Mouse (Mus musculus) erythroblast, embryonic 14.5 days (primary cell): ENCODE results near the gene Dab1.

Experiments
- GATA1 ChIP-seq: IDR thresholded peaks from 2 replicates; pipeline ENCODE4 v1.6.1; 2012; ENCODE audit warnings: low read length, inconsistent platforms, mixed read lengths
- TAL1 ChIP-seq: IDR thresholded peaks from 3 replicates; pipeline ENCODE4 v1.6.1; 2012; ENCODE audit warnings: low read length, inconsistent platforms, mixed read lengths

GRCm38 (mm10) chr4:104220099-104220498 is 600.9 kb downstream of the Dab1 start:
- no peak for TF ChIP-seq TAL1
- TF ChIP-seq GATA1: no peak
